Mouse (Mus musculus): Measurements from ENCODE around the gene Acer1.

The Acer1 gene

DNA sequence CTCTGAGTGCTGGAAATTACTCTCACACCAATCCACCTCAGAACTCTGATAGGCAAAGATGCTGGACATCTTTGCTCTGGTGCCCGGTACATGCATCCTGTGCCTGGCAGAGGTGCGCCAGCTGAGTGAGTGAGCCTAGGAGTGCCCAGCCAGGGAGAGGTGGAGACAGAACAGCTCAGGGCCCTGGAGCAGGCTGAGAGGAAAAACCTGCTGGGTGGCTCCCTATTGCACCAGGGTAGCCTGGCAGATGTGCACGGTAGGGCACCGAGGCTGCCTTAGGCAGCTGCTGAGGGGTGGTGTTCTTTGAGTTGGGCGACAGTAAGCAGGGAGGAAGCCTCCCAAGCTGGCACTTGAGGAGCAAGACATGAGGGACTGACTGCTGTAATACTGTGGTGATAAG lies at the start of gene Acer1:
Gene Acer1, minus strand, starts transcription at position 114 of the 400 bp plus-strand sequence.
- no peak for DNase-seq

DNA sequence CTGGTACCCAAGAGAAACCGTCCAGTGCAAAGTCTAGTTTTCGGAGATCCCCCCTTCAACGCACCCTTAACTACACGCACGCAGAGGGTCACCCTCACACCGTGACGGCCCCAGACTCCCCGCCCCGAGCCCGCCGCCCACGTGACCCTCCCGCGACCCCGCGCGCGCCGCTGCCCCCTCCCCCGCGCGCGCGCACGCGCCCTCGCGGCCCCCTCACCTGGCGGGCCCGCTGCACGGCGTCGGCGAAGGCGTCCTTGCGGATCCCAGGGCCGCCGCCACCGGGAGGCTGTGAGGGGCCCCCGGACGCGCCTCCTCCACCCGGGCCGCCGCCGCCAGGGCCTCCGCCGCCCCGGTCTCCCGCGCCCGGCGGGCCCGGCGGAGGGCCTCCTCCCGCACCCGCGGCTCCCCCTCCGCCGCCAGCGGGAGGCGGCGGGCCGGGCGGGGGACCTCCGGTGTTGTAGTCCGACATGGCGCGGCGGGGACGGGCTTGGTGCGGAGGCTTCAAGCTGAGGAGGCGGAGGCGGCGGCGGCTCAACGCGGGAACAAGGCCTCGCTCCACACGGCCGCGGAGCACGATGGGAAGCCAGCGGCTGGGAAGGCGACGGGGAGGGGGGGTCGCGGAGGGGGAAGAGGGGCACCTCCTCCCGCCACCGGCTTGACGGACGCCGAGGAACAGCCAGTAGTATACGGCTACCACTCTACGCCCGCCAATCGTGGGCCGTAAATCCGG lies 49.2 kb upstream of the Acer1 start, which contains the start of gene Khsrp:
Gene Khsrp, minus strand, starts transcription at position 592 of the 730 bp plus-strand sequence.
- no peak for DNase-seq

DNA sequence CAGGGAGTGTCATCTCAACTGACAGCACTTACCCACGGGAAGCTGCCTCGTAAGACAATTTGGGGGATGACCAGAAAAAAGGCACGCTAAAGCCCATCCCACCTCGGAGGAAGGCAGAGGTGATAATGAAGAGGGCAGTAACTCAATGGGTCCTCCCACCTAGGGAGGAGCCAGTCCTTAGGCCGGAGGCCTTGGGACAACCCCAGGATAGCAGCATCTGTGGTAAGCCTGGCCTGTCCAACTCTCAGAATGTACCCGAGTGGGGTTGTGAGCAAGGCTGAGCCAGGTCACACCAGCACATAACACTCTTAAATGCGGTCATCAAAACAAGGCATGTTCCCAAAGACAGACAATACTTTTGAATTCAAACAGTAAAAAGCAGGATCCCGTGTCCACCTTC lies 47.8 kb upstream of the Acer1 start:
- peak; percentile 18 for DNase-seq

DNA sequence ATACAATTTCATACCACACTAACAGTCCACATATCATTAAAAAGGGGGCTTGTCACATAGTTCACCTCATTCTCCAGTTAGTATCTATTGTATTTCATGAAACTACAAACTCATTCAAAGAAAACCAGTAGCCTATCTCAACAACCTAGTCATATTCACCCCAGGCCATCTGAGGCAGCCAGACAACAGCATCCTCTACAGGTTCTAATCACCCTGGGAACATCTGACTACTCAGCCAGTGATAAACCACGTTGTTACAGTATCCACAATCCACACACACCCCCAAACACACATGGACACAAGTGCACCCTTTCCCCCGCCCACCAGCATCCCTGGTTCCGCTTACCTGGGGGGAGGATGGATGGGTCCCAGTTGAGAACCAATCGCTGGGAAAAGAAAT lies 45.5 kb upstream of the Acer1 start:
- DNase-seq: no peak

DNA sequence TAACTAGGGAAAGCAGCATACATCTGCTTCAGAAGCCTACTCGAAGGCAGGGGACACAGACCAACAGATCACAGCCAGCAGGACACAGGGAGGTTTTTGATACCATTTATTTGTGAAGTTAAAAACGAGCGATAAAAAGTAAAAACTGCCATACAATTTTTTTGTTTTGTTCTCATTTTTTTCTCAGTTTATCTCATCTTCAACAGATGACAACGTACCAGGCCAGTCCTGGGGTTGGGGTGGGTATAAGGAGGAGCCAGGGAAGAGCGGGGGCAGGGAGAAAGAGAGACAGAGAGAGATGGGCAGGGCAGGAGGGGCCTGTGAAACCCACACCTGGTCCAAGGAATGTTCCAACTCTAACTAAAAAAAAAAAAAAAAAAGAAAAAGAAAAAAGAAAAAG lies 39.0 kb upstream of the Acer1 start:
- DNase-seq: no peak

DNA sequence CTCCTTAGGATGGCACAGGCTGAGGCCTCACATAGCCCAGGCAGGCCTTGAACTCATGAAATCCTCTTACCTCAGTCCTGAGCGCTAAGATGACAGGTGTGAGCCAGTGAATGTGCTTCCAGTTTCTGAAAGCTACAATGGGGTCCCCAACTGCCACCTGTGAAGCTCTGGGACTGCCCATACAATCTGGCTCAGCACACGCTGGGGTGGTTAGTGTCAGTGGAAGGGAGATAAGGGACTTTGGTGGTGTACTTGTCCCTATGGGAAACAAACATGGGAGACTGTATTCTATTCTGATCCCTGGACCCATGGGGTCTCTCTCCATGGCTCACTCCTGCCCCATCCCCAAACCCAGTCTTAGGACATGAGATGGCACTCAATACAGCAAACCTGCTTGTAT lies 37.8 kb upstream of the Acer1 start:
- no peak for DNase-seq

DNA sequence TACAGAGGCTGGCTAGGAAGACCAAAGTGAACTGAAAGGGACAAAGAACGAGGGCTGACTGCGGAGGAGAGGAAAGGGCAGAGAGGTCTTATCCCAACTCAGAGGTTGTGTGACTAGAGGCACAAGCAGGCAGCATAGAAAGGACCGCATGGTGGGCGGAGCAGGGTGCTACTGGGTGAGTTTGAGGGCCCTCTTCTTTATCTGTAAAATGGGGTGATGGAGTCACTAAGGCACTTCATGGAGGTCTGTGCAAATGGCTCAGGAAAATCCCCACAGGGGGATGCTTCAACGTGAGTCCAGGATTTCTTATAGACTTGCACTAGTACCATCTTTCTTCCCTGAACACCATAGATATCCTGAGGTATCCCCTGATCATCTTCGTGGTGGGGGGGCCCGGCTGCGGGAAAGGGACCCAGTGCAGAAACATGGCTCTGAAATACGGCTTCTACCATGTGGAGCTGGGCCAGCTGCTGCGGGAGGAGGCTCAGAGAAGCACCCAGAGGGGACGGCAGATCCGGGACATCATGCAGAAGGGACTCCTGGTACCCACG lies 30.4 kb upstream of the Acer1 start:
- DNase-seq: no peak

DNA sequence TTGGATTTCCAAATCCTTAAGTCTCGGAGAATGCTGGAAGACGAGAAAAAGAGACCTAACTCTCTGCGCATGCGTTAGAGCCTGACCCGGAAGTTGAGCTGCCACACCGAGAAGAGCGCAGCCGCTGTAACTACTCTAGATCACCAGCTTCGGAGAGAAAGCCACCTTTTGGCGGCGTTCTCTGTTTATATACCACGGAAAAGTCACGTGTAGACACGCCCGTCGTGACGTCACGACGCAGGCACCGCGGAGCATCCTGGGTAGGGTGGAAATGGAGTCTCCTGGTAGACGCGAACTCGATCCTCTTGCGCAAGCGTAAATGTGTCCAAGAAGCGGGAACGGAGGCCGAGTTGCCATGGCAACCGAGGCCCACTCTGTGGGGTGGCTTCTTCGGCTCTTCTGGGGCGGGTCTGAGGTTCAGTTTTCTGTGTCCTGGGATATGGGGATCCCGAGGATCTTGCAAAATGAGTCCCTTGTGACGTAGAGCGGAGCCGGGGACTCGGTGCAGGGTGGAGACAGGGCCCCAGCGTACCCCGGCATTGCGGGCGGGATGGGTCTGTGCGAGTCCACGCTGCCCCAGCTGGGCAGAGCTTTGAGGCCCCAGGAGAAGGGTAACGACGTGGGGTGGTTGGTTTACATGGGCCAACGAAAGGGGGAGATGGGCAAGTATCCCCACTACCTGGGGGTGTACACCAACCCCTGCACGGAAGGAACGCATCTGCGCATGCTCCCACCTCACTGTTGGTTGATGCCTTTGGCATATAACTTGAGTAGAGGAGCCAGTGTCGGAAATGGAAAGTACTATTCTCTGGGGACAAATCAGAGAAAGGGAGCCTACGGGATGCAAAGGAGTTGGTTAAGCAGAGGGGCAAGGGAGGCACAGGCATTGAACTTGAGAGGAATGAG lies 29.6 kb upstream of the Acer1 start, which contains the start of the genes Gtf2f1 and Gm17949:
Gene Gtf2f1, minus strand, starts transcription at position 53 of the 906 bp plus-strand sequence.
Gene Gm17949, plus strand, starts transcription at position 234 of the 906 bp plus-strand sequence.
- peak; percentile 92 for DNase-seq

DNA sequence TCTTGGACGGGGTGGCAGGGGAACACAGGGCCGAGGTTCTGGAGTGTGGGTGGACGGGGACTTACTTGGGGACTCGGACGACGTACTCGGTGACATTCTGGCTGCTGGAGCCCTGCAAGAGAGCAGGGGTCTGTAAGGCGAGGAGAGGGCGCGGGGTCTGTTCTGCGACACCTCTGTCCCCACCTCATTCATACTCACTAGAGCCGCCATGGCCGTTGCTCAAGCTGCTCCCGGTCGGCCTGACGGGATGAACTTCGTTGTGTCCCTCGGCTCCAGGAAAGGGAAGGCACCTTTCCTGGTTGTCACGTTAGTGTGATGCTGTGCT lies 28.9 kb upstream of the Acer1 start:
- DNase-seq: no peak

DNA sequence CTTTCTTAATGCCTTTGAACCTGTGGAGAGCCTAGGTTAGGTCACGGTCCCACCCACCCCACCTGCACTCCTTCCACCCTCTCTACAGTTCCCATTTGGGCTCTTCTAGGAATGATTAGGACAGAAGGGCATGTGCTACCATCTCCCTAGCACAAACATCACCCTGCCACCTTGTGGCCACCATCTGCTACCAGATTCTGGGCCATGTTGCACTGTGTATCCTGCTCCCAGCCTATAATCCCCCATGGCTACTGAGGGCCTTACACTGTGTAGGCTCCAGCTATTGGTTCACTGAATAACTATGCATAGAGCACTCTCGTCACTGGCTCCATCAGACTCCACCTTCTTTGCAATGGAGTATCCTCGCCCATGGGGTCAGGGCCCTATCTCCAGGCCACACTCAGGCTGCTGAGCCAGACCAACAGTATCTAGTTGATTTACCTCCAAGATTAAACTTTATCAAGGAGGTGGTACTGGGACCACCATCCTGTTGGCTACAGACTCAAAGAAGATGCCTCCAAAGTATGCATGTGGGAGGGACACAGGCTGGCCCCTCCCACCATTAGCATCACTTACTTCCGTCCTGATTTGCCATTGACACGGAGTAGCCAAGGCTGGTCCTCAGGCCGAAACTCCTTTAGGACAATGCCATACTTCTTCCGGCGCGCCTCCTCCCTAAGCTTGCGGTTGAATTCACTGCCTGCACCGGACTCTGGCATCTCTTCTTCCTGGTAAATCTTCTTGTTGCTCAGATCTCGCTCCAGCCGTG lies 25.4 kb upstream of the Acer1 start:
- DNase-seq: no peak

DNA sequence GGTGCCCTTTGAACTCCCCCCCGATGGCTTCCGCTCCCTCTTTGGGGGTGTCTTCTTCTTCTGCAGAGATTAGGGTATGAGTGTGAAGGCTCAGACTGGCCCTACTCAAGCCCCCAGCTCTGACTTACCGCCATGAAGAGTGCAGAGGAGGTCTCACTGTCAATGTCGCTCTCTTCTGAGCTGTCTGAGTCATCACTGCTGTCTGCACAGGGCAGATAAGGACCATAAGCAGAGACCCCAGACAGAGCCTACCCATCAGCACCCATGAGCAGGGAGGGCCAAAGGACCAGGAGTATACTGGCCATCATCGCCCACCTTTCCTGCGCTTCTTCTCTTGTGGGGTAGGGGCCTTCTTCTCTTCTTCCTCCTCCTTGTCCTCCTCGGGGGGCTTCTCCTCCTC lies 22.1 kb upstream of the Acer1 start:
- no peak for DNase-seq

DNA sequence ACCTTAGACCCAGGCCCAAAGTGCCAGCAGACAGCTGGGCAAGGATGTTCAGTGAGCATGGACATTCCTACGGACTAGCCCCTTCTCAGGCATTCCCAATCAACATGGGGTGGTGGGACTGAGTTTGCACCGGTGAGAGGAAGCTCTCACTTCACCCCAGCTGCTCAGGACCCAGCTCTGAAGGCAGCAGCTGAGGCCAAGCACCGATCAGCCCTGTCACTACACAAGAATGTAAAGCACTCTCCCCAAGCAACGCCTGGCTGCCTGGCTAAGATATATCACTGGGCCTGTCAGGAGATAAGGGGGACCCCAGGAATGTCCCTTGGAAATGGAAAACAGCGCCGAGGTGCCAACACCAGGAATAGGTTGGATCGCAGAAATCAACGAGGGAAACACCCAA lies 19.3 kb upstream of the Acer1 start:
- DNase-seq: no peak

DNA sequence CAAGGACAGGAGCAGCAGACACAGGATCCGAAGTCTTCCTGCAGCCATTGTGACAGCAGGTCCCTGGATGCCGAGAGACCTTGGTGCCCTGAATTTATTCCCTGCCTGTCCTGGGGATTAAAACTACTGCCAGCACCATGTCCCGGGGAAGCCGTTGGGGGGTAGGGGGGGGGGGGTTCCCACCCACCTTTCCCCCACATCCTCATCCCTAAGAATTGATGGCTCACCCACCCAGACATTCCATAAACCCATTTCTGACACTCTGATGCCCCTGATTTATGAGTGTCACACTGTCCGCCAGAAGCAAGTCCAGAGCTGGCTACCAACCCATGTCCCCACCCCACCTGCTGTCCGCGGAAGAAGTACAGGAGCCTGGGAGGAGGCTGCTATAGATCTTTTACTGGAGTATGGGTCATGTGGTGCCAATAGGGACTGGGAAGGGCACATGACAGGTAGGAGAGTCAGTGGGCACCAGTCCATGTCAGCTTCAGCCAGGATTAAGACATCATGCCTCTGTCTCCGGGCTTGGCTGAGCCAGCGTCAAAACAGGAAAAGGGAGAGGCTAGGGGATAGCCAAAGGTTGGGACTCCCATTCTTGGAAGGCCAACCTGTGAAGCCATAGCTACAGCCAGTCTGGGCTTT lies 18.2 kb upstream of the Acer1 start, which contains the start of gene Pspn:
Gene Pspn, minus strand, starts transcription at position 51 of the 642 bp plus-strand sequence.
- DNase-seq: no peak

DNA sequence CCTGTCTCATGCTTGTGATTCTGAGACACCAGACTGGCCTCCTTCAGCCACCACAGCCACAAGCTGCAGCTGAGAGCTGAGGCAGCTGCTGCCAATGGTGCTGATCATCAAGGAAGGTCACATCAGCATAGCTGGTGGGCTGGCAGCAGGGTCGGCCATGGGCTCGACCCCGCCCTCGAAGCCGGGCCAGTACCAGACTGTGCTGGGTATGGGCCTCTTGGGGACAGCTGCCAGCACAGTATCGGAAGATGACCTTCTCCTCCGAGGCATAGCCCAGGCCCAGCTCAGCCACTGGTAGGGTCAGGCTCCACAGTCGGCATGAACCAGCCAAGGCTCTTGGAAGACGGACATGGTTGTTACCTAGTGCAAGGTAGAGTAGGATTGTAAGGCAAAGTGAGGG lies 17.5 kb upstream of the Acer1 start:
- DNase-seq: no peak

DNA sequence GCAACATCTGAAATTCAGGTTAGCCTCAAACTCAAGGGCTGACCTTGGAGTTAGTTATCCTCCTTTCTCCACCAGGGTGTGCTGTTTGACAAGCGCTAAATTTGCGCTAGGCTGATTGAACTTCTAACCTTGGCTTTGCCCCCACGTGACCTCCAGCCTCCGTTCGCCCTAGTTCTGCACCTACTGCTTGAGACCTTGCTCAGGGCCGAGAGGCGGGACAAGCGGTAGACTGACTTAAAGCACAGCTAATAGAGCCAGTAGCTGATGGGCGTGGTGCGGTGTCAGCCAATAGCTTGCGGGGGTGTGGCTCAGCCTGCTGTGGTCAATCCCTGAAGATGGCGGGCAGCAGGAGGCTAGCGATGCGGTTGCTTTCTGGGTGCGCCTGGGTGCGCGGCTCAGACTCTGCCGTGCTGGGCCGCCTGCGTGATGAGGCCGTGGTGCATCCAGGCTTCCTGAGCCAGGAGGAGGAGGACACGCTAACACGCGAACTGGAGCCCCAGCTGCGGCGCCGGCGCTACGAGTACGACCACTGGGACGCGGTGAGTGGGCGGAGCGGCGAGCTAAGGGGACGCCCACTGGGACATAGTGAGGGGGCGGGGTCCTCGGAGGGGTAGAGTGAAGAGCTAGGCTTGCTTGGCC lies 15.2 kb upstream of the Acer1 start, which contains the start of gene Alkbh7:
Gene Alkbh7, plus strand, starts transcription at position 311 of the 639 bp plus-strand sequence.
- DNase-seq: peak; percentile 96

DNA sequence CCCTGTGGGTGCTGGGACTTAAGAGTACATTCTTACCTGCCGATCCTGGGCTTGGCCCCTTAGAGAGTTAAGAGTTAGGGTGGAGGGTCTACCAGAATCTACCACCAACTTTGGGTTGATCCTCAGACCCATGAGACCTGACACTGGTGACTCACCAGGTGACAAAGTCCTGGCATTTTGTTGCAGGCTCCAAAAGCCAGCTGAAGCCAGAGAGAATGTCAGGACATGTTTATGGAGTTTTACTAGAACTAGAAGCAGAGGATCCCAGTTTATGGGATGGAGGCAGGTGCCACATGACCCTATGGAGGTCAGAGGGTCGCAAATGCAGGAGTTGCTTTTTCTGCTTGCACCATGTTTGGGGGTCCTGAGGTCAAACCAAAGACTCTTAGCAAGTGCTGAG lies 14.6 kb upstream of the Acer1 start:
- DNase-seq: no peak

DNA sequence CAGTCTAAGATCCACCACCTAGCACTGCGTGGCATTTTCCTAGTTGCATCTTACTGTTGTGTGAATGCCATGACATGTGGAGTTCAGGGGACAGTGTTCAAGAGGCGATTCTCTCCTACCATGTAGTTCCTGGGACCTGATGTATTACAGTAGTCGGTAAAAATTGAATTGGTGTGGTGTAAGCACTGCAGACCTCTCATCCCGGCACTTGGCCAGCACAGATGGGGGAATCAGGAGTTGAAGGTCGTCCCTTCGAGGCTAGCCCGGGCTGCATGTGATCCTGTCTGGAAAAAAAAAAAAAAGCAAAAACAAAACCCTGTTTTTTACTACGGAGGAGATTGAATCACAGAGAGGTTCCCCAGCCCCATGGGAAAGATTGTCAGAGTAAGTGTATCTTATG lies 13.1 kb upstream of the Acer1 start:
- DNase-seq: no peak

DNA sequence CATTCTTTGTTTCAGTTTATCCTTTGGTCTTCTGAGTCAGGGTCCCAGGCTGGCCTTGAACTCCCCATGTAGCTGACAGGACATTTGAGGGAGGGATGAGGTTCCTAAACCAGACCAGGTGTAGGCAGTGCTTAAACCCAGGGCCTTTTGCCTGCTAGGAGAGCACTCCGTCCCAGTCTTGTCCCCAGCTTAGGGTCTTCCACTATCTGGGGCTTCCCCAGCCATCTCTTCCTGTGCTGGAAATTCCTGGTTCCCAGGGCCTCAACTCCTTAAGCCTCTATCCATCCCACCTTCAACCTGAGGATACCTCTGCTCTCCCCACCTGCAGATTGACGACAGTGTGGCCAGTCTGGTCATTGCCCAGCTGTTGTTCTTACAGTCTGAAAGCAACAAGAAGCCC lies 9.0 kb upstream of the Acer1 start:
- no peak for DNase-seq

DNA sequence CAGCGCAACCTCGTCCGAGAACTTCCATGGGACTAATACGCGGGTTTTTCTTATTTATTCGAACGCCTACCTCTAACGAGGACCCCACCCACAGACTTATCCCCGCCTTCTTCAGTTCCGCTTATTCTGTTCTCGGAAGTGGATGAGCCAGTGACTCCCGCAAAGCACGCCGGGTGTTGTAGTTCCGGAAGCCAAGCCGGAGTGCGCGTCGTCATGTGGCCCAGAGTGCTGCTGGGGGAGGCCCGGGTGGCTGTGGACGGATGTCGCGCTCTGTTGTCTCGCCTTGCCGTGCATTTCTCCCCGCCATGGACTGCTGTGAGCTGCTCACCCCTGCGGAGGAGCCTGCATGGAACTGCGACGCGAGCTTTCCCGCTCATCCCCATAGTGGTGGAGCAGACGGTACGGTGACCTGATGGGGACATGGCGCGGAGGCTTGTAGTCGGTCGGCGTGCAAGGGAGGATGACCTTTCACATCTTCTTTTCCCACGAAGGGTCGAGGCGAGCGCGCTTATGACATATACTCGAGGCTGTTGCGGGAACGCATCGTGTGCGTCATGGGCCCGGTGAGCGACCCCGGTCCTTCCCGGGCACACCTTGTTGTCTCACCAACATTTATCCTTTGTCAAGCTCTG lies 8.3 kb upstream of the Acer1 start, which contains the start of gene Clpp:
Gene Clpp, plus strand, starts transcription at position 191 of the 632 bp plus-strand sequence.
- peak; percentile 95 for DNase-seq

DNA sequence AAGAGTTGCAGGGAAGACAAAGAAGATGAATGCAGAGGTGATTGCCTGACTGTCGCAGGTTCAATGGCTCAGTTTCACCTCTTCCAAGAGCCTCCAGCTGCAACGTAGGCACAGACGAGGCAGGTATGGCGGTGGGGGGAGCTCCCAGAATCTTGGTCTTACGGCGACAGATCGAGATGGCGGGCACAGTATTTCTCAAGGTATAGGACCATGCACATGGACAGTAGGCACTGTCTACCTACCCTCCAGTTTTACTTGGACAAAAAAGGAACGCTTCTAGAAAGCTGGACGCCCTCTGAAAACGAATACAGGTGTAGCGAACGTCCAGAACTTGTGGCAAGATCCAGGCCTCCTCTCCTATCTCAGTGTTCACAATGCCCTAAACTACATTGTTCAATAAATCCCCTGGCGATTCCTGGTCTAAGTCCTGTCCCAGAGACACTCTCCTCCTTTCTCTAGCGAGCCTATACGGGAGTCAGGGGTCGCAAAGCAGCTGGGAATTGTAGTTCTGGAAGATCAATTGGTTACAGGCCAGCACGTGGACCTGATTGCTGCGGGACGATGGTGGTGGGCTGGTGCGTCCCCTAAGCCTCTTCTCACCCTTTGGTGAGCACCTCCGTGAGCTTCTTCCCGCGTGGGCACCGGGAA lies 7.7 kb upstream of the Acer1 start:
- DNase-seq: no peak
